Mouse (Mus musculus) liver, adult 2 months (tissue): ENCODE data around the gene Rad51b.

Source experiments
- CTCF ChIP-seq: fragments of 200-500 bp; IDR thresholded peaks from 2 replicates; pipeline ENCODE4 v1.5.1; 2011; ENCODE audit warnings: low read depth, low read length, control low read depth
- POLR2A ChIP-seq: fragments of 200-500 bp; IDR thresholded peaks from 2 replicates; pipeline ENCODE4 v1.6.1; 2011; ENCODE audit warnings: low read length, control low read depth; ENCODE audit not compliant: insufficient read depth; ENCODE audit errors: extremely low read depth

DNA sequence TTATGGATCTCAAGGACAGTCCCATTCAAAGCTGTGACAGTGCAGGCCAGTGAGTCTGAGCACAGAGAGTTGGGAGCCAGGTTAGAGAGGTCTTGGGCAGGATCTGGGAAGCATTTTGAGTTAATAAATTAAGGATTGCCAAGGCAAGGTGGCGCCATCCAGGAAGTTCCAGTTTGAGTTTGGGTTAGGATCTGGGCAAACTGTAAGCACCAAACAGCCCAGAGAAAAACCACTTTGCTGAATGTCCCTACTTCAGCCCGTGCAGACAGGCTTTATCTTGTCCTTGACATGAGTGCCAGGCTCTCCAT, 563.1 kb downstream of the Rad51b start:
- TF ChIP-seq CTCF (no peak), POLR2A (no peak)
